Mouse (Mus musculus): Measurements from ENCODE around the gene Siglece. TPM values are rescaled to one million over a fixed set of nuclear protein-coding genes. Genes with fewer than 3 reads are reported as not detected.

Gene Siglece
- total and polyA plus RNA-seq, 3 experiments: 0.23 TPM; not detected in 2

DNA sequence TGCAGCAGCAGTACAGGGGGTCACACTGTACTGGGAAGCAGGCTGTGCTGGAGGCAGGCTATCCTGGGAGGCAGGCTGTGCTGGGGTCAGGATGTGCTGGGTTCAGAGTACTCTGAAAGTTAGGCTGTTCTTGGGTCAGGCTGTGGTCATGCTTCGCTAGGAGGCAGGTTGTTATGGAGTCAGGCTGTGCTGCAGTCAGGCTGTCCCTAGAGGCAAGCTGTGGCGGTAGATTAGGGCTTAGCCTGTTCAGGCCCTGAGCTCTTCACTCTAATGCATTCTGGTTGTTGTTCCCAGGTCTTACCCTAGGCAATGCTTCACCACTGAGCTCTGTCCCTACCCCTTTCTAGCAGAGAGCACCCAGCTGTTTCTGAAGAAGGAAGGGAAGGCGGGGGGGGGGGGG lies 34.9 kb downstream of the Siglece start:
- H3K79me2 ChIP-seq (replicated peaks; ENCODE audit: control insufficient read depth, extremely low read depth, insufficient read depth, poor library complexity, severe bottlenecking): no peaks in the 10 kb centered on the region
- H3K36me3 ChIP-seq (replicated peaks in 1 of 2; ENCODE audit: control insufficient read depth in 1 of 2, insufficient read depth in 1 of 2, low read length in 1 of 2): no peaks in the 10 kb centered on the region
- no peak overlapping the region for H3K4me2 ChIP-seq (ENCODE audit: insufficient read depth, low read depth, poor library complexity, severe bottlenecking)
- H3K27me3 ChIP-seq (replicated peaks): no peaks in the 10 kb centered on the region
- peaks cover 10 to 19% of the 10 kb centered on the region in 2 experiments for H3K4me1 ChIP-seq (ENCODE audit: control insufficient read depth in 1 of 2, insufficient read depth in 2 of 2)
- dilution Hi-C loops (cut with MboI; ENCODE audit: extremely low pct_ligation_motif_present, extremely low pct_unique_long_range_greater_than_20kb, low sequenced_read_pairs): no loop called here
- no peak overlapping the region for H3K9ac ChIP-seq (ENCODE audit: insufficient read depth, low read depth)
- no peaks in the 10 kb centered on the region for H3K9me3 ChIP-seq (replicated peaks; ENCODE audit: low read length)
- H3K4me3 ChIP-seq (replicated peaks in 1 of 3; ENCODE audit: low read depth in 2 of 3, low read length in 2 of 3, poor library complexity in 1 of 3): no peak overlapping the region
- no peak overlapping the region for H3K27ac ChIP-seq (ENCODE audit: insufficient read depth, low read depth)
- TF ChIP-seq E2F4 (IDR thresholded peaks at IDR 0.05; ENCODE audit: insufficient replicate concordance, low read depth, low read length) (no peak), USF2 (conservative IDR thresholded peaks at IDR 0.05; ENCODE audit: low read depth, low read length) (no peak), HCFC1 (IDR thresholded peaks at IDR 0.05; ENCODE audit: low read depth, low read length) (no peak), IRF4 (IDR thresholded peaks at IDR 0.05; ENCODE audit: low read depth, low read length) (no peak)
- in situ Hi-C loops (cut with MboI; ENCODE audit: low pct_ligation_motif_present, low pct_unique_long_range_greater_than_20kb, low sequenced_read_pairs): no loop called here
- peak; percentile 27 for DNase-seq (ENCODE audit: extremely low read depth)

- in situ Hi-C loops (cut with MboI; ENCODE audit: low pct_ligation_motif_present, low pct_unique_long_range_greater_than_20kb, low sequenced_read_pairs) (no loop called here), dilution Hi-C loops (cut with MboI; ENCODE audit: extremely low pct_ligation_motif_present, extremely low pct_unique_long_range_greater_than_20kb, low sequenced_read_pairs) (no loop called here)
- Histone ChIP-seq H3K4me3 (replicated peaks in 1 of 3; ENCODE audit: low read depth in 2 of 3, low read length in 2 of 3, poor library complexity in 1 of 3) (no peak overlapping the region), H3K9ac (ENCODE audit: insufficient read depth, low read depth) (no peak overlapping the region), H3K27ac (ENCODE audit: insufficient read depth, low read depth) (no peak overlapping the region), H3K79me2 (replicated peaks; ENCODE audit: control insufficient read depth, extremely low read depth, insufficient read depth, poor library complexity, severe bottlenecking) (no peaks in the 10 kb centered on the region), H3K4me1 (ENCODE audit: control insufficient read depth in 1 of 2, insufficient read depth in 2 of 2) (peaks cover 10 to 19% of the 10 kb centered on the region in 2 experiments), H3K27me3 (replicated peaks) (no peaks in the 10 kb centered on the region), H3K36me3 (replicated peaks in 1 of 2; ENCODE audit: control insufficient read depth in 1 of 2, insufficient read depth in 1 of 2, low read length in 1 of 2) (no peaks in the 10 kb centered on the region), H3K4me2 (ENCODE audit: insufficient read depth, low read depth, poor library complexity, severe bottlenecking) (no peak overlapping the region), H3K9me3 (replicated peaks; ENCODE audit: low read length) (no peaks in the 10 kb centered on the region)
- TF ChIP-seq MAZ (IDR thresholded peaks at IDR 0.05; ENCODE audit: low read depth, low read length): no peak
- no peak for TF ChIP-seq CHD1 (IDR thresholded peaks at IDR 0.05; ENCODE audit: low read depth, low read length)
- no peak for TF ChIP-seq ZNF384 (IDR thresholded peaks at IDR 0.05; ENCODE audit: low read depth, low read length)
- no peak for TF ChIP-seq SIN3A (IDR thresholded peaks at IDR 0.05; ENCODE audit: low read length)
- no peak for TF ChIP-seq ELF1 (IDR thresholded peaks at IDR 0.05; ENCODE audit: low read depth, low read length)
- TF ChIP-seq PAX5 (IDR thresholded peaks at IDR 0.05; ENCODE audit: low read length): no peak
- TF ChIP-seq JUN (IDR thresholded peaks at IDR 0.05; ENCODE audit: insufficient read depth, low read depth, low read length): no peak
- no peak for TF ChIP-seq E2F4 (IDR thresholded peaks at IDR 0.05; ENCODE audit: insufficient replicate concordance, low read depth, low read length)
- TF ChIP-seq RCOR1 (conservative IDR thresholded peaks at IDR 0.05; ENCODE audit: low read depth, low read length): no peak
- no peak for TF ChIP-seq IRF4 (IDR thresholded peaks at IDR 0.05; ENCODE audit: low read depth, low read length)
- DNase-seq (ENCODE audit: extremely low read depth): no peak
These were observed 36.1 kb downstream of the Siglece start for GRCm38 (mm10) chr7:43623819-43624218.

DNA sequence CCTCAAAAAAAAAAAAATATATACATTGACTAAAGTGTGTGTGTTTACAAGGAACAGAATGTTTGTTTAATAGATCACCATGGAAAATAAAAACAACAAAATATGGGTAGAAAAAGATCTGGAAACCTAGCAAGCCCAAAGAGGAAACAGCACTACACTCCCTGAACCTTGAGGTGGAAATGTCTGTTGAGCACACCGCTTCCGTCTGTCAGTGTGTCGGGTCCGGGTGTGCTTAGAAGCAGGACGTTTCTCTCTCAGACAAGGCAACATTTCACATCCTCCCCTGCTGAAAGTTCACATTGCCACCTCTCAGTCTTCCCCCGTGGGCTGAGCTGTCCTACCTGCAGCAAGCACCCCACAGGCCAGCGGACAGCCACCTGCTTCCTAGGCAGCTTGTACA lies 37.0 kb downstream of the Siglece start:
- Histone ChIP-seq H3K9ac (ENCODE audit: insufficient read depth, low read depth) (no peak overlapping the region), H3K4me3 (replicated peaks in 1 of 3; ENCODE audit: low read depth in 2 of 3, low read length in 2 of 3, poor library complexity in 1 of 3) (no peak overlapping the region), H3K27me3 (replicated peaks) (no peaks in the 10 kb centered on the region), H3K36me3 (replicated peaks in 1 of 2; ENCODE audit: control insufficient read depth in 1 of 2, insufficient read depth in 1 of 2, low read length in 1 of 2) (no peaks in the 10 kb centered on the region), H3K4me1 (ENCODE audit: control insufficient read depth in 1 of 2, insufficient read depth in 2 of 2) (peaks cover 10 to 19% of the 10 kb centered on the region in 2 experiments), H3K9me3 (replicated peaks; ENCODE audit: low read length) (no peaks in the 10 kb centered on the region), H3K4me2 (ENCODE audit: insufficient read depth, low read depth, poor library complexity, severe bottlenecking) (no peak overlapping the region), H3K27ac (ENCODE audit: insufficient read depth, low read depth) (no peak overlapping the region), H3K79me2 (replicated peaks; ENCODE audit: control insufficient read depth, extremely low read depth, insufficient read depth, poor library complexity, severe bottlenecking) (no peaks in the 10 kb centered on the region)
- dilution Hi-C loops (cut with MboI; ENCODE audit: extremely low pct_ligation_motif_present, extremely low pct_unique_long_range_greater_than_20kb, low sequenced_read_pairs) (no loop called here), in situ Hi-C loops (cut with MboI; ENCODE audit: low pct_ligation_motif_present, low pct_unique_long_range_greater_than_20kb, low sequenced_read_pairs) (no loop called here)
- no peak for TF ChIP-seq ZKSCAN1 (IDR thresholded peaks at IDR 0.05; ENCODE audit: borderline replicate concordance, low read depth, low read length)
- no peak for DNase-seq (ENCODE audit: extremely low read depth)

Measured in CH12.LX (cell line).